Mouse (Mus musculus): Measurements from ENCODE around the gene Hoxa9. TPM values are rescaled to one million over a fixed set of nuclear protein-coding genes. Genes with fewer than 3 reads are reported as not detected.

The Hoxa9 gene
- polyA plus RNA-seq, 1 experiment from 2014 or later: not detected

DNA sequence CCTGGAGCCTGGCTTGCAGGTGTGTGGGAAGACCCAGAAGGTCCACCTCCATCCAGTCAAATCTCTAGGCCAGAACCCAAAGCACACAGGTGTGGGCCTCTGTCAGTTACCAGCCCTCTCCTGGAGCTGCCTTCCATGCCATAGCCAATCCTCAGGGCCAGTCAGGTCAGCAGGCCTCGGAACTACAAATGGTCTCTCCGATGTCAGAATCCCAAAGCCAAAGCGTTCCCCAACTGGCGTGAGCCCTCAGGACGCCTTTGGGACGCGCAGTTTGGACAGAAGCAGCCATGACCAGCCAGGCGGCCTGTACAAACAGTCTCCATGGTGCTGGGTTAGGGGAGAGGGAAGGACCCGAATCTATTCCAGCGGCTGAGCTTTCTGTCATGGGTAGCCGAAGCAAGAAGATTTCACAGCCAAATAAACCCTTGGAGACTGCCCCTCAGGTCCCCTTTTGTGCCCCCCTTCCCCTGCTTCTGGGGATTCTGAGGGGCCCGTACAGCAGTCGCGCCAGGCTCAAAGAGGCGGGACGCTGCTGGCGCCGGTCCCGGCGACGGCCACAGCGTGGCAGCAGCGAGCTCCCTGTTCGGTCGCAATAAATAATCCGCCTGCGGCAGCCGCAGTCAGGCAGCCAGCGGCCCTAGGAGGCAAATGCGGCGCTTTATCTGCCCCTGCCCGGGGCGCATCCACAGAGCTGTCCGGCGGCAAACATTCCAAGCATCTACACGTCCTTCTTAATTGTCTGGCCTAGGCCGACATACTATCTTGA, 19.5 kb downstream of the Hoxa9 start:
- Histone ChIP-seq H3K9me3 (no peaks in the 10 kb centered on the region), H3K27ac (replicated peaks) (no peak overlapping the region), H3K36me3 (replicated peaks) (no peaks in the 10 kb centered on the region), H3K27me3 (replicated peaks; ENCODE audit: low read depth, poor library complexity, severe bottlenecking) (peaks cover 100% of the 10 kb centered on the region), H3K4me1 (peaks cover 10% of the 10 kb centered on the region; the same call in 1 of the 2 replicates), H3K4me3 (0 out of 2 replicates have a peak overlapping the region, but pooled peaks have one; percentile 20)
- DNase-seq (ENCODE audit: low spot score): peak; percentile 85
- under 1% methylated on average over 37 of the region's 37 CpGs for WGBS

DNA sequence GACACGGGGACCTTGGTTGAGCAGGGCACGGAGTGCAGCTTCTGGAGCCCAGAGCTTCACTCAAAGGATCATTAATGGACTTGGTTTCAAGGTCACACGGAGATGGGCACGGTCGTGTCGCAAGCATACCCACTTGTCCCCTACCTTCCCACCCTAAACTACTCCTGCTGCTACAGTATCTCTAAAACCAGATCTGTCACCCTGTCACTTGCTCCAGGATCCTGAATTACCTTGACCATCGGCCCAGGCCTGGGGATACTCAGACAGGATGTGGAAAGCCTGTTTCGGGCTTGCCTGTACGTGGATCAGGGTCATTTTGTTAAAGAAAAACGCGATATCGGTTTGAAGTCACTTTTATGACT, 21.2 kb downstream of the Hoxa9 start:
- WGBS: 6% methylated on average over 12 of the region's 12 CpGs
- Histone ChIP-seq H3K36me3 (replicated peaks) (no peaks in the 10 kb centered on the region), H3K4me1 (peaks cover 10% of the 10 kb centered on the region; the same call in 1 of the 2 replicates), H3K27ac (replicated peaks) (no peak overlapping the region), H3K9me3 (no peaks in the 10 kb centered on the region), H3K27me3 (replicated peaks; ENCODE audit: low read depth, poor library complexity, severe bottlenecking) (peaks cover 100% of the 10 kb centered on the region), H3K4me3 (no peak overlapping the region)
- DNase-seq (ENCODE audit: low spot score): peak; percentile 42

DNA sequence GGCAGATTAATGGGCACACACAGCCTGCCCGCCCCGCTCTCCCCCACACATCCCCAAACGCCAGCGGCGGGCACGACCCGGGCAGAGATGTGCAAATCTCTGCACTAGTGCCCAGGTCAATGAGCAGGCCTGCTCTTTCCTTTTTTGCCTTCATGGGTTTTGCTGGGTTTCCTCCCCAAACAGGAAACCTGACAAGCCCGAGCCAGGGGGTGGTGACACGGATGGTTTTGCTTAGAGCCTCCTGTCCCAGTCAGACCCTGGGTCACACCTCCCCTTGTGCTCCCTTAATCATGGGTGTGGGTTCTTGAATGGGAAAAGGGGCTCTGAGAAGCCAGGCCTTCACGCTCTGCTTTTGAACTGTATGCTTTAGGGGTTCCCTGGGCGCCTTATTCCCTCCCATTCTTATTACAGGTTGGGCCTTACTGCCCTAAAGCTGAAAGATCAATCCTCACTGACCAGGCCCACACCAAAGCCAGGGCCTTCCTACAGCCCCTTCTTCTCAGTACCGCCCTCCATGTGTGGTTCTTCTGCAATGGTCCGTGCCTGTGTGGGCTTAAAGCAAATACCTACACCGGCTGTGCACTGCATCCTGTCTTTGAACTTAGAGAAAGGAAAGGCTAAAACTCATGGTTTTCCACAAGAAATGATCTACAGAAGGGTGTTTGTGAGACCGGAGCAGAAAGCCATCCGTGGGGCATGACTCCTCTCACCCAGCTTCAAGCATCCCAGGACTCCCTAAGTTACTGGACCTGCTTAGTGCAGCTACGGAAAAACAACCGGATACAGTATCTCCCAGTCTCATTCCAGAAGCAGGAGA, 21.8 kb downstream of the Hoxa9 start:
- WGBS: 3% methylated on average over 18 of the region's 18 CpGs
- Histone ChIP-seq H3K36me3 (replicated peaks) (no peaks in the 10 kb centered on the region), H3K27me3 (replicated peaks; ENCODE audit: low read depth, poor library complexity, severe bottlenecking) (peaks cover 100% of the 10 kb centered on the region), H3K9me3 (no peaks in the 10 kb centered on the region), H3K4me1 (peaks cover 15% of the 10 kb centered on the region), H3K27ac (replicated peaks) (no peak overlapping the region), H3K4me3 (peak overlapping the region; percentile 21)
- DNase-seq (ENCODE audit: low spot score): peak; percentile 42

DNA sequence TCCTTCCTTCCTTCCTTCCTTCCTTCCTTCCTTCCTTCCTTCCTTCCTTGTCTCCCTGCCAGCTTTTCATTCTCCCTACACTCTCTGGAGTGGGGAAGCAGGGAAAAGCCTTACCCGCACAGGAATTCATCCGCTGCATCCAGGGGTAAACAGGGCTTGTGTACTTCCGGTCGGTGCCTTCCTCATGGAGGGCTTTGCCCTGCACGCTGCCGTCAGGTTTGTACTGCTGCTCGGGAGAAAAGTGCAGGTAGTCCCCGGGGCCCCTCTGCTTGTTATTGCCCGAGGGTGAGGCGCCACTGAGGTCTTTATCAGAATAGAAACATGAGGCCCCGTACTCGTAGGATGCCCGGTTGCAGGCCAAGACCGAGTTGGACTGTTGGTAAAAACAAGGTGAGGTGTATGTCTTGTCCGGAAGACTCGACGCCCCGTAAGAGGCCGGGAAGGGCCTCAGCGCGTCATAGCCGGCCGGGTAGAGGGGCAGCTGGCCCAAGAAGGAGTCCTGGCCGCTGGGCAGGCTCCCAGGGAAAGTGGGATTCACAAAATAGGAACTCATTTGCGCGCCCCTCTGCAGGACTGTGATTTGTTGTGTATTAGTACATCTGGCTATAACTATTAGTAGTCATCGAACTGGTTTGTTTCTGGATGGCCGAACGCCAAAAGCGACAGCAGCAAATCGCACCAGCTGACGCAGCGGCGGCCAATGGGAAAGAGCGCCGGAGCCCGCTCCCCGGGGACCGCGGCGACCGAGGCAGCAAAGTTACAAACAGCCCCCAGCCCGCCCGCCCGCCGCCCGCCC, 22.6 kb downstream of the Hoxa9 start, which contains the start of gene Hoxa6:
Gene Hoxa6, minus strand, starts transcription at position 651 of the 796 bp plus-strand sequence.
- under 1% methylated on average over 47 of the region's 47 CpGs for WGBS
- peak; percentile 50 for DNase-seq (ENCODE audit: low spot score)
- Histone ChIP-seq H3K36me3 (replicated peaks) (no peaks in the 10 kb centered on the region), H3K27ac (replicated peaks) (no peak within 1 kb of the TSS), H3K9me3 (no peaks in the 10 kb centered on the region), H3K27me3 (replicated peaks; ENCODE audit: low read depth, poor library complexity, severe bottlenecking) (peaks cover 100% of the 10 kb centered on the region), H3K4me3 (peak within 1 kb of the TSS; percentile 21), H3K4me1 (peaks cover 23% of the 10 kb centered on the region)

DNA sequence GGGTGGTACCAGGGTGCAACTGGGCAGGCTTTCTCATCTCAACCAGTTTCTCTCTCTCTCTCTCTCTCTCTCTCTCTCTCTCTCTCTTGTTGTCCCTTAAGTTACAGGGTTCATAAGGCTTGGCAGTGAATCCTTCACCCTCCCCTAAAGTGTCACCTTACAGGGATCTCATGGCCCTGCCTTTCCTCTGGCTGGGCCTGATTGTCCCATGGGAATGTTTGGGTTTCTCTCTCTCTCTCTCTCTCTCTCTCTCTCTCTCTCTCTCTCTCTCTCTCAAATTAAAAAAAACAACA, 23.3 kb downstream of the Hoxa9 start:
- H3K27me3 ChIP-seq (replicated peaks; ENCODE audit: low read depth, poor library complexity, severe bottlenecking): peaks cover 100% of the 10 kb centered on the region

DNA sequence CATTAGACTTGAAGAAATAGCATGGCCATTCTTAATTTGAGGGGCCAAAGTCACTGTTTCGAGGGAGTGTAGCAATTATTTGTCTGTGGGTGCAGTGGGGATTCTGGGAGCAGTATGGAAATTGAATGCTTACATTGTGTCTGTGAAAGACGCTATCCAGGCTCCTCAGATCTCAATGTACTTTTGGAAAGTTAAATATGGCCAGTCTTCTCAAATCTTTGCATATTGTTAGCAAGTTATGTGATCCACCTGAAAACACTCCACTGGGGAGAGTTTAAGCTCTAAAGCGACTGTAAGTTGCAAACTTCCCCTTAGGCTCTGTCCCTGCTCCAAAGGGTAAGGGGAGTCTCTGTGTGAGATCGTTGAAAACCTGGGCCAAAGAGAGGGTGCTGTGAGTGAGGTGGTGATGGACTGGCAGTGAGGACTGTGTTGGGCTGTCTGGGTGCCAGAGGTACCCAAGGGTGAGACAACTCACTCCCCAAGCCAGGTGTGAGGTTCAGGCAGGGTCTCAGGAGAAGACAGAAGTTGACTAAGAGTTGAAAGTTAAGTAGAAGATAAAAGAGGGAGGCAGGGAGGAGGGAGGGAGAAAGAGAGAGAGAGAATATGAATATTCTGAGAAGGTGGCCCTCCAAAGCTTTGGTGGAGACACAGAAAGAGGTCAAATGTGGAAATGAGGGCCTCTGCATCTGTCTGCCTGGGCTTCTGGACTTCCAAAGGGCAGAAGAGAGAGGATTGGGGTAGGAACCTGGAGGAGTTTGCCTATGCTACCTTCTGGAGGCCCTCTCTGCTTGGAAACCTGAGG, 23.8 kb downstream of the Hoxa9 start:
- H3K27me3 ChIP-seq (replicated peaks; ENCODE audit: low read depth, poor library complexity, severe bottlenecking): peaks cover 100% of the 10 kb centered on the region
- 2% methylated on average over 4 of the region's 4 CpGs for WGBS
- no peaks in the 10 kb centered on the region for H3K36me3 ChIP-seq (replicated peaks)
- peaks cover 21% of the 10 kb centered on the region for H3K4me1 ChIP-seq
- DNase-seq (ENCODE audit: low spot score): peak; percentile 34
- H3K27ac ChIP-seq (replicated peaks): no peak overlapping the region
- no peak overlapping the region for H3K4me3 ChIP-seq
- H3K9me3 ChIP-seq: no peaks in the 10 kb centered on the region

More for the DNA sequence above, 23.3 kb downstream of the Hoxa9 start:
- Histone ChIP-seq H3K9me3 (no peaks in the 10 kb centered on the region), H3K4me1 (peaks cover 21% of the 10 kb centered on the region), H3K36me3 (replicated peaks) (no peaks in the 10 kb centered on the region), H3K27ac (replicated peaks) (no peak overlapping the region), H3K4me3 (no peak overlapping the region)
- DNase-seq (ENCODE audit: low spot score): no peak

DNA sequence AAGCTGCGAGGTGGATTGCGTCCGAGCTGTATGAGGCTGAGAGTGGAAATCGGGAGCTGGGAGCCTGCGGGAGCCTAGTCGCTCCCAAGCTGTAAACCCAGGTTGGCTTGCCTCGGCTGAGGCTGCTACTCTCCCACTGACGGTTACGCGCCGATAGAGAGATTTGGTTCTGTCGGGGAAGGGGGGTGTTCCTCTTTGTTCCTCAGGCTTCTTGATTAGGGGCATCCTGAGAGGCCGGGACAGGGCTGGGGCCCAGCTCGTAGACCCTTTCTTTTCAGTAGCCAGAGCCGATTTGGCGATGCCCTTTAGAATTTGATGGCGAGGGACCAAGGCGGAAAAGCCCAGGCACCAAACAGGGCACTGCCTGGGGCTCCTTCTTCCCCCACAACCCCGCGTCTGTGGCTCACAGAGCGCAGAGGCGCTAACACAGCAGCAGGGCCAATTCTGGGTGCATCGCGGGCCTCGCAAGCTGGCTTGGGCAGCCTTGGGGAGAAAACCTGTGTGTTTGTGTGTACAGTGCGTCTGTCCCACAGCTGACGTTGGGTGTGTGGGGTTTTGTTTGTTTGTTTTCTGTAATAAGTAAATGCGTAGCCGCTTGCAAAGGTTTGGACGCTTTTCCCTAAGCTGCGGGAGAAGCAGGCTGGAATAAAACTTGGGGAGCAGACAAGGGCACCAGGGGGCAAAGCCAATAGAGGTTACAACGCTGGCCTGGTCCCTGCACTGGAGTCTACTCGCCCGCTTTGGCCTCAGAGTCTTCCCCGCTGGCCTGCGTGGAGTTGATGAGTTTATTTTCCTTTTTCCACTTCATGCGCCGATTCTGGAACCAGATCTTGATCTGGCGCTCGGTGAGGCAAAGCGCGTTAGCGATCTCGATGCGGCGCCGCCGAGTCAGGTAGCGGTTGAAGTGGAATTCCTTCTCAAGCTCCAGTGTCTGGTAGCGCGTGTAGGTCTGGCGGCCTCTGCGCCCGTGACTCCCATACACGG, 25.0 kb downstream of the Hoxa9 start:
- under 1% methylated on average over 55 of the region's 55 CpGs for WGBS
- Histone ChIP-seq H3K27ac (replicated peaks) (no peak overlapping the region), H3K27me3 (replicated peaks; ENCODE audit: low read depth, poor library complexity, severe bottlenecking) (peaks cover 100% of the 10 kb centered on the region), H3K4me3 (no peak overlapping the region), H3K36me3 (replicated peaks) (no peaks in the 10 kb centered on the region), H3K9me3 (no peaks in the 10 kb centered on the region), H3K4me1 (peaks cover 21% of the 10 kb centered on the region)
- DNase-seq (ENCODE audit: low spot score): peak; percentile 60

DNA sequence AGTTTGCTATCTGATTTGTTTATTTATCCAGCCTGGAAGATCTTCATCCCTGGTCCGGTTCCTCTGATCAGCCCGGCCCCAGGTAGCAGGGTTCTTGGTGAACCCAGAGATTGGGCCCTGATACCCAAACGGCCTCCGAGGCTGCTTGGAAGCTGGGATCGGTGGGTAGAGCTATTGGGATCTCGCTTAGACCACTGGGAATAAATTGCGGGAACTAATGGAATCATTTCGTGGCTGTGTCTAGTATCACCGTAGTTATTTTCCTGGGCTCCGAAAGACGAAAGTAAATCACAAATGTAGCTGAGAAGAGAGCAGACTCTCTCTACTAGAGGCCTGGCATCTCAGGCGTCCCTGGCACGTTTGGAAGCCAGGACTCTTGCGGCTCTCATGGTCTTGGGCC, 25.7 kb downstream of the Hoxa9 start:
- H3K9me3 ChIP-seq: no peaks in the 10 kb centered on the region
- 5% methylated on average over 14 of the region's 14 CpGs for WGBS
- DNase-seq (ENCODE audit: low spot score): peak; percentile 54
- H3K27ac ChIP-seq (replicated peaks): no peak overlapping the region
- peaks cover 100% of the 10 kb centered on the region for H3K27me3 ChIP-seq (replicated peaks; ENCODE audit: low read depth, poor library complexity, severe bottlenecking)
- peaks cover 21% of the 10 kb centered on the region for H3K4me1 ChIP-seq
- no peak overlapping the region for H3K4me3 ChIP-seq
- no peaks in the 10 kb centered on the region for H3K36me3 ChIP-seq (replicated peaks)

DNA sequence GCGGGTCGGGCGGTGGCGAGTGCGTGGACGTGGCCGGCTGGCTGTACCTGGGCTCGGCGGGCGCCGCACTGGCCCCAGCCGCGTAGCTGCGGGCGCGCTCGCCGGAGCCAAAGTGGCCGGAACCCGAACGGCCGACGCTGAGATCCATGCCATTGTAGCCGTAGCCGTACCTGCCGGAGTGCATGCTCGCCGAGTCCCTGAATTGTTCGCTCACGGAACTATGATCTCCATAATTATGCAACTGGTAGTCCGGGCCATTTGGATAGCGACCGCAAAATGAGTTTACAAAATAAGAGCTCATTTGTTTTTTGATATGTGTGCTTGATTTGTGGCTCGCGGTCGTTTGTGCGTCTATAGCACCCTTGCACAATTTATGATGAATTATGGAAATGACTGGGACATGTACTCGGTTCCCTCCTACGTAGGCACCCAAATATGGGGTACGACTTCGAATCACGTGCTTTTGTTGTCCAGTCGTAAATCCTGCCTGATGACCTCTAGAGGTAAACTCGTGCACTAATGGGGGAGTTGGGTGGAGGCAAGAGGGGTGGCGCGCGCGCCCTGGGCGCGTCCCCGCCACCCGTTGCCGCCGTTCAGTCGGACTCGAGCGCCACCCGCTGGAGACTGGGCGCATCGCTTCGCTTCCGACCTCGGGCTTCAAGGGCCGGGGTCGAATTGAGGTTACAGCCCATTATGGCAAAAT, 26.7 kb downstream of the Hoxa9 start, which contains the start of gene Hoxa5:
Gene Hoxa5, minus strand, starts transcription at position 538 of the 703 bp plus-strand sequence.
- Histone ChIP-seq H3K27me3 (replicated peaks; ENCODE audit: low read depth, poor library complexity, severe bottlenecking) (peaks cover 100% of the 10 kb centered on the region), H3K27ac (replicated peaks) (no peak within 1 kb of the TSS), H3K4me1 (peaks cover 21% of the 10 kb centered on the region), H3K4me3 (peak within 1 kb of the TSS; percentile 44), H3K9me3 (no peaks in the 10 kb centered on the region), H3K36me3 (replicated peaks) (no peaks in the 10 kb centered on the region)
- DNase-seq (ENCODE audit: low spot score): peak; percentile 79
- under 1% methylated on average over 65 of the region's 65 CpGs for WGBS

DNA sequence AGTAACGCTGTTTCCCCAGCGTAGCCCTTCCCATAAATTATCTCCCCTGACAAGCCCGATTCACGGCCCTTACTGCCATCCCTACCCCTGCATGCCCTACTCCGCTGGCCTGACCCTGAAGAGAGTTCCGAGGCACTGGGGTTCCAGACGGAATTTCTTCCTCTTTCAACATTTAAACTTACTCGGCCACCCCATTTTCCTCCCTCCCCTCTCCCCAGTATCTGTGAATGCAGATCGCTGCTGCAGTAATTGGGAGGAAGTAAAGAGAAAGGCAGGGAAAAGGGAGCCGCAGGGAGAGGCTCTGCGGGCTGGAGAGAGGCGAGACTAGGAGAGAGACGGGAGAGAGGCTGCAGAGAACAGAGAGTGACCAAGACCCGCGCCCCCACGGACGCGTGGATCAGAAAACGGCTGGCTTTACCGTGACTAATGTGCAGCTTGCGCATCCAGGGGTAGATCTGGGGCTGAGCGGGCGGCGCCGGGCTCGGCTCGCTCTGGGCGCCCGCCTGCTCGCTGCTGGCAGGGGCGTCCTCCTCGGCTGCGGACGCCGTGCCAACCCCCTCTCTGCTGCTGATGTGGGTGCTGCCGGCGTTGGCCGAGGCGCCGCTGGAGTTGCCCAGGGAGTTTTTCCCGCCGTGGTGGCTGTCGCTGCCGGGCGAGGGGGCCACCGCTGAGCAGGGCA, 27.4 kb downstream of the Hoxa9 start:
- H3K4me3 ChIP-seq: peak overlapping the region; percentile 44
- DNase-seq (ENCODE audit: low spot score): peak; percentile 64
- no peaks in the 10 kb centered on the region for H3K36me3 ChIP-seq (replicated peaks)
- no peak overlapping the region for H3K27ac ChIP-seq (replicated peaks)
- WGBS: under 1% methylated on average over 46 of the region's 46 CpGs
- peaks cover 18% of the 10 kb centered on the region for H3K4me1 ChIP-seq
- H3K27me3 ChIP-seq (replicated peaks; ENCODE audit: low read depth, poor library complexity, severe bottlenecking): peaks cover 100% of the 10 kb centered on the region
- no peaks in the 10 kb centered on the region for H3K9me3 ChIP-seq
